Mouse (Mus musculus) spleen, adult 2 months (tissue): Measurements from ENCODE around the gene Dnajc14.

Experiments used
- CTCF ChIP-seq: fragments of 200-500 bp; IDR thresholded peaks from 2 replicates; pipeline ENCODE4 v1.5.1; 2011; ENCODE audit warnings: mild to moderate bottlenecking, inconsistent platforms; ENCODE audit not compliant: insufficient read depth, insufficient read length, insufficient replicate concordance; ENCODE audit errors: extremely low read depth
- POLR2A ChIP-seq: fragments of 200-500 bp; IDR thresholded peaks from 2 replicates; pipeline ENCODE4 v1.6.1; 2011; ENCODE audit warnings: low read depth, low read length, inconsistent platforms

DNA sequence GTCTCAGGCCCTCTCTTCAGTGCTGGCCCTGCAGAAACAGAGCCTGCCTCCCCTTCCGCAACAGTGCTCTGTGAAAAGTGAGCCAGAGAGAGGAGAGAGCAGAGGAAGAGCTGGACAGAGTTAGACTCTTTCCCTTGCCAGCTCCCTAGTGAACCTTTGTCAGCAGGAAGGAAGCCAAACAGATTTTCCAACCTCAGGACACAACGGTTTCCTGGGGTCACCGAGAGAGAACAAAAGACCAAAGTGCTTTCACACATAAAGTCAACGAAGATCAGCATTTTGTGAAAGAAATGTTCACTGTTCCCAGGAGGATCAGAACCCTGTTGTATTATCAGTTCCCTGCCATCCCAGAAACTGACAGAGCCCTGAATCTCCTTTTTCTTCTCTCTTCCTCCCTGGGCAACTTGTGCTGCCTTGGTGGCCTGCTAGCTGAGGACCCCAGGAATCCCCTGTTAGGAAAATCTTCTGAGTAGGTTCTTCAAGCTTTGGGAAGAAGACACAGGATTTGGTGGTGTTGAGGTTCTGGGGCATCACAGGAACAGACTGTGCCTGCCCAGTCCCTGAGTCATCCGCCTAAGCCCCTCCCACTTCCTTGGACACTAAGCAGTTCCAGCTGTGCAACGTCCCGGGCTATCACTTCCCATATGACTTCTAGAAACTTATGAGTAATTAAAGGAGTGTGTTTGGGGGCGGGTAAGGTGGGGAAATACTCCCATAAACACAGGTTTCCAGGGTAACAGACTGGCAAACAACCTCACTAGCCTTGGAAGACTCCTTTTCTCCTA, 24.7 kb upstream of the Dnajc14 start:
- no peak for TF ChIP-seq CTCF
- TF ChIP-seq POLR2A = no peak
